Mouse (Mus musculus): Measurements from ENCODE around the gene Actr6.

DNA sequence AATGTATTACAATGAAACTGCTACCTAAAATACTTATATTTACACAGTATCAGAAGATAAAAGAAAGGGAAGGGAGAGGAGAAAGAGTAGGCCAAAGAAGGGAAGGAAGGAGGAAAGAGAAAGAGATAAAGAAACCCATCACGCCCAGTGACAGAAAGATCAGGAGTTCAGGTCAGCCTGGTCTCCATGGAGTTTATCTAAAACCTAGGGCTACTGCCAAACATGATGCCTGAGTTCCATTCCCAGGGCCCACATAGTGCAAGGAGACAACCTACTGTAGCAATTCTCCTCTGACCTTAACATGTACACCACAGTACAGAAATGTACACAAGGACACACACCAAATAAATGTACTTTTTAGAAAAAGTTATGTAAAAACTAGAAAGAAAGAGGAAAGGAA, 49.9 kb downstream of the Actr6 start:
- no peak for TF ChIP-seq CTCF (IDR thresholded peaks at IDR 0.05; ENCODE audit: extremely low read depth, insufficient read depth, low read length)
- no peak for TF ChIP-seq POLR2A (IDR thresholded peaks at IDR 0.05; ENCODE audit: extremely low read depth, insufficient read depth, low read length)

All from cortical plate, adult 2 months (tissue).